Mouse (Mus musculus): ENCODE measurements around the gene Scamp4. TPM values are rescaled to one million over a fixed set of nuclear protein-coding genes. Genes with fewer than 3 reads are reported as not detected.

Gene Scamp4
- polyA plus RNA-seq, 1 experiment, result 61.0 TPM

DNA sequence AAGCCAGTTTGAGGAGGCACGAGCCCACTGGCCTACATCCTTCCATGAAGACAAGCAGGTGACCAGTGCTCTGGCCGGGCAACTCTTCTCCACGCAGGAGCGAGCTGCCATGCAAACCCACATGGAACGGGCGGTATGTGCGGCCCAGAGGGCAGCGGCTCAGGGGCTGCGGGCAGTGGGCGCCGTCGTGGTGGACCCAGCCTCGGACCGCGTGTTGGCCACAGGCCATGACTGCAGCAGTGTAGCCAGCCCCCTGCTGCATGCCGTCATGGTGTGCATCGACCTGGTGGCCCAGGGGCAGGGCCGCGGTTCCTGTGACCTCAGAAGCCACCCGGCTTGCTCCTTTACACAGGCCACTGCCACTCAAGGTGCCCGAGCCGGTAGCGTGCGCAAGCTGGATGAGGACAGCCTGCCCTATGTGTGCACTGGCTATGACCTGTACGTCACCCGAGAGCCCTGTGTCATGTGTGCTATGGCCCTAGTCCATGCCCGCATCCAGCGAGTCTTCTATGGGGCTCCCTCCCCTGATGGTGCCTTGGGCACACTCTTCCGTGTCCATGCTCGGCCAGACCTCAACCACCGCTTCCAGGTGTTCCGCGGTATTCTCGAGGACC lies 4.2 kb downstream of the Scamp4 start:
- no peak for DNase-seq (ENCODE audit: extremely low spot score in 1 of 2, low spot score in 1 of 2)

DNA sequence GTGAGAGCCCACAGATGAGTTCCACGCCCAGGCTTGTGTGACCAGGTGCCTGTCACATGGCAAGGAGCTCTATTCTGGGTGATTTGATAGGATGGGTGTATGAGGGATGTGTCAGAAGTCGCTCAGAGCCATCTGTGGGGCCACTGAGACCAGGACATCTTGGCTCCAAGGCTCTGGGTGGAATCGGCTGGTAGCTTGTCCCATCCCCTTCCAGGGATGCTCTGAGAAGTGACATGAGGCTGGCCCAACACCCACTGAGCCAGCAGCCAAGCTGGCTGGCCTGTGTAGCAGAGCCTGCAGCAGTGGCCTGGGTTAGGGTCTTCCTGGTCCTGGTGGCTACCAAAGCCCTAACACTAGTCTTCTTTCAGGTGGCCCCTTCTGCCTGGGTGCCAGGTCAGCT lies 5.8 kb downstream of the Scamp4 start:
- no peak for DNase-seq (ENCODE audit: extremely low spot score in 1 of 2, low spot score in 1 of 2)

DNA sequence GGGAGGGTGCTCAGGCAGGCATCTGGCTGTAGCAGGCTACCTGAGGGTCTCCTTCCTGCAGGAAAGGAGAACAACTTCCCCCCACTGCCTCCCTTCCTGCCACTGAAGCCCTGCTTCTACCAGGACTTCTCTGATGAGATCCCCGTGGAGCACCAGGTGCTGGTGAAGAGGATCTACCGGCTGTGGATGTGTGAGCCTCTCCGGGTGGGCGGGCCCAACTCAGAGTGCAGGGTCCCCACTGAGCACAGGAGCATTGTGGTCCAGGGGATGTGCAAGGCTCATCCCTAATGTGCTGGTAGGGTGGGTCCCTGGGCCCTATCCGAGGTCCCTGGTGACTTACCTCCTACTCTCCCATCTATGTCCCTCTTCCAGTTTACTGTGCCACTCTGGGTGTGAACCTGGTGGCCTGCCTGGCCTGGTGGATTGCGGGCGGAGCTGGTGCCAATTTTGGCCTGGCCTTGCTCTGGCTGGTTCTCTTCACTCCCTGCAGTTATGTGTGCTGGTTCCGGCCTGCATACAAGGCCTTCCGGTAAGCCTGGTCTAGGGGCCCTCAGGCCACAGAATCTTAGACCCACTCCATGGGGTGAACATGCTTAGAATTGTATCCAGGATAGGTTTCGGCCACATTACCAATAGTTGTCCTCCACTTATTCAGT lies 6.7 kb downstream of the Scamp4 start:
- no peak for DNase-seq (ENCODE audit: extremely low spot score in 1 of 2, low spot score in 1 of 2)

DNA sequence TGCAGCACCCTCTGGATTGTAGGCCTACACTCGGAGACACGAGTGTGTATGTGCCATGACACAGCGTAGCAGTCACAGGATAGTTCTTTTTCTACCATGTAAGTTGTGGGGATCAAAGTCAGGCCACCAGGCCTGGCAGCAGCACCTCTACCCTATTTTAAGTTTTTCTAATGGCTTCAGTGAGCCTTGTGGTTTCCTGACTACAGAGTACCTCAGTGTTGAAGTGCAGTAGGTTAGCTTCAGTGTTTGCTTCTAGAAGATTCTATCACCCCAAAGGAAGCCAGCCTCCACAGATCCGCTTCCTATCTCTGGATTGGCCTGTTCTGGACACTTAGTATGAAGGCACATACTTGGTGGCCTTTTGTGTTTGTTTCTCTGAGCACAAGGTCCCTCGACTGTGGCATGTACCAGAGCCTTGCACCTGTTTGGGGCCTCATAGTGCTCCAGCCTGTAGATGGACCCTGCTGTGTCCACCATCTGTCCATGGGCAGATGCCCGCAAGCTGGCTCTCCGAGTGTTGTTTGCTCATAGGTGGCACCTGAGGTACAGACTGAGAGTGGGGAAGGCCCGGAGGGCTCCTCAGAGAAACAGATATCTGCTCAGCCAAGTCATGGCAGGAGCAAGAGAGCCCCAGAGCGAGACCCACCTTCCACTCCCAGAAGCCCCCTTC lies 7.6 kb downstream of the Scamp4 start:
- no peak for DNase-seq (ENCODE audit: extremely low spot score in 1 of 2, low spot score in 1 of 2)

DNA sequence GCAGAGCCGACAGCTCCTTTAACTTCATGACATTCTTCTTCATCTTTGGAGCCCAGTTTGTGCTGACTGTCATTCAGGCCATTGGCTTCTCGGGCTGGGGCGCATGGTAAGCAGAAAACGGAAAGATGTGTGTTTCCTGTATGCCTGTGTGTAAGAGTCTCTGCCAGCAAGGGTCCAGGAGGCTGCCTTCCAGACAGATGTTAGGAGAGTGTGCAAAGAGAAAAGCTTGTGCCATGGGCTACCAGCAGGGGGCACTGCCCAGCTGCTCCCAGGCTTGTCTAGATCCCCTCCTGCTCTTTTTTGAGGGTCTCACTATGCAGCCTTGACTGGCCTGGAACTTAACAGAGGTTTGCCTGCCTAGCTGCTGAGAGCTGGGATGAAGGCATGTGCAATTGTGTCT lies 8.4 kb downstream of the Scamp4 start:
- DNase-seq (ENCODE audit: extremely low spot score in 1 of 2, low spot score in 1 of 2), result peak in 1 of 2 experiments; percentile 58

DNA sequence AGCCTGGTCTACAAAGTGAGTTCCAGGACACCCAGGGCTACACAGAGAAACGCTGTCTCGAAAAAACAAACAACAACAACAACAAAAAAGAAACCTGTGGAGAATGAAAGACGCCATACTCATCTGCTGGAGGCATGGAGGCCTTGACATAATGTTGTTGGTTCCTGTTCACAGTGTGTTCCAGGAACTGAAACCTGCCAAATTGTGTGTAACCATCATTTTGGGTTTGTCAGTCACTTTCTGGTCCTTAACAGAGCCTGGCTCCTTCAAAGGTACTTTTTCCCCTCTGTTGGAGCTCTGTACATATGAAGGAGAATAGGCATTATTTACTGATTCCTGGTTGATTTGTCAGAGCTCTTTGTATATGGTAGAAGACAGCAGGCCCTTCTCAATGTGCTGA lies 9.2 kb downstream of the Scamp4 start:
- no peak for DNase-seq (ENCODE audit: extremely low spot score in 1 of 2, low spot score in 1 of 2)

DNA sequence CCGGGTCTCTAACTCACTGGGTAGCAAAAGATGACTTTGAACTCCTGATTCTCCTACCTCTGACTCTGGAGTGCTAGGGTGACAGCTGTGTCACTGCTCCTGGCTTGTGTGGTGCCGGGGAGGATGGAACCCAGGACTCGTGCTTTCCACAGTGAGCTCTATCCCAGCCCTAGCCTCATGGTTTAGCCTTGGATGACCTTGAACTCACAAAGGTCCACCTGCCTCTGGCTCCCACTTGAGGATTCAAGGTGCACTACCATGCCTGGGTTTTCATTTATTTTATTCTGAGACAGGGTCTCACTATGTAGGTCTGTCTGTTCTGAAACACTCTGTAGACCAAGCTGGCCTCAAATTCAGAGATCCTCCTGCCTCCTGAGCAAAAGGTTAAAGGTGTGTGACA lies 11.1 kb downstream of the Scamp4 start:
- DNase-seq (ENCODE audit: extremely low spot score in 1 of 2, low spot score in 1 of 2), result no peak

DNA sequence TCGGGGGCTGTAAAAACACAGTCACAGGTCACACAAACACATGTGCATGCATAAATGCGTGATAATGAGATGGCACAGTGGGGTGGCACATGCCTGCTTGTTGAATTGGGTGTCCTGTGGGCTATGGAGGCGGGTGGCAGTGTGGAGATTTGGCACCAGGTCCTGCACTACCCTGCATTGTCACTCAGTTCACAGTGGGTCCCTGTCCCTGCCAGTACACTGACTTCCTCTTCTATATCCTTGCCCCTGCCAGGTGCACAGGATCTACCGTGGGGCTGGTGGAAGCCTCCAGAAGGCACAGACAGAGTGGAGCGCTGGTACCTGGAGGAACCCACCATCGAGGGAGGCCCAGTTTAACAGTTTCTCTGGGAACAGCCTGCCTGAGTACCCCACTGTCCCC lies 11.7 kb downstream of the Scamp4 start:
- DNase-seq (ENCODE audit: extremely low spot score in 1 of 2, low spot score in 1 of 2), result no peak

DNA sequence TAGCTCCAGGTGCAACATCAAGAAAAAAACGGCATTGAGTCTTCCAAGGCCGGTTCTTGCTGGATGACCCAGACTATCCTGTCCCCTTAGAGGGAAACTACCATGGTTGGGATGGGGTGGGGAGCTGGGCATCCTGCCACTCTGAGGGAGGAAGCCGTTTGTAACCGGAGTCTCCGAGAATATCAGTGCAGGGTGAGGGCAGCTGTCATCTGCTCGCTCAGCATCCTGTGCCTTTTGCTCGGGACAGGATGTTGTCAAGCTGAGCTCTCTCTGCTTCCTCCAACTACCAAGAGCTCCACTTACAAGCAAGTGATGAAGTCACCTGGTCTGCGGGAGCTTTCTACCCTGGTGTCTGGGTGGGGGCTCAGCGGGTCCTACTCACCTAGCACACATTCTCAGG lies 15.5 kb downstream of the Scamp4 start:
- no peak for DNase-seq (ENCODE audit: extremely low spot score in 1 of 2, low spot score in 1 of 2)

DNA sequence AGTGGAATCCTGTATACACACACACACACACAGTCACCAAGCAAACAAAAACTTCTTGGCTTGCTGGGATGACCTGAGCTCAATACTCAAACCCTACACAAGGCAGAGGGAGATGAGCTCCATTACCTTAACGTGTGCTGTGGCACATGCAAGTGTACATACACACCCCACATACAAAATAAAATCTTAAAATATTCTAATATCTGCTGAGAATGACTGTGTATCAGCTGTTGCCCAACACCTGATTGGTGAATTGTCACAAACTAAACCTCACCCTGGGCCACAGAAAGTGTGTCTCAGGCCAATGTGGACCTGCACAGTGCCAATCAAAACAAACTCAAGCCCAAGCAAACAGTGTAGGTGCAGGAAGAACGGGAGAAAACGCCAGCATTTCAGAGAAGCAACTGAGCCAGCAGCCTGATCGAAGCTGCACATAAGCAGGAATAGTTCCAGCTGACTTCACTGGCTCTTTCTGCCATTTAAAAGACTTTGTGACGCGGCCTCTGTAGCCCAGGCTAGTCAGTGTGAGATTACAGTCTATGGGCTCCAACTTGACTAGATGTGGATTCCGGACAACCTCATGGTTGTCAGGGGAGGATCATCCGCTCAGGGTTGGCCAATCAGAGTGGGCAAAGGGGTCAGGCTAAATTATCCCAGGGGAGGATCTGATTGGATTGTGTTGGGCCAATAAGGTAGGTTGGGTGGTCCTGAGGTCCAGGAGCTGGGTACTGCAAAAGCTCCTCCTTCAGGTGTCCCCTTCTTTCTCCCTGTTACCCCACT lies 17.0 kb downstream of the Scamp4 start:
- DNase-seq (ENCODE audit: extremely low spot score in 1 of 2, low spot score in 1 of 2), result no peak

DNA sequence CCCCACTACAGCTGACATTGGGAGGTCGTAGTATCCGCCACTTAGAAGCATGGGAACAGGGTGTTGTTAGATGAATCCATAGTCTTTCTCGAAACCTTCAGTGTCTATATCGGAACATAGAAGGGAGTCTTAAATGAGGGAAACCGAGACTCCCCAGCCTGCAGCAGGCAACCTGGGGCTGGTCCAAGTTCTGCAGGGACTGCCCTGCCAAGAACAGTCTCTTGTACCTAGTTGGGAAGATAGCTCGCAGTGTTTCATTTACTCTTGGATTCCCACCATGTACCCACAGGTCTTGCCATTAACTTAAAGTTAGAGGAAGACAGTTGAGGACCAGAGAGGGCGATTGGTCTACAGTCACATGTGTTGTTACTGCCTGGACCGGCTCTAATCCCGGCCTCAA lies 17.7 kb downstream of the Scamp4 start:
- DNase-seq (ENCODE audit: extremely low spot score in 1 of 2, low spot score in 1 of 2), result no peak

DNA sequence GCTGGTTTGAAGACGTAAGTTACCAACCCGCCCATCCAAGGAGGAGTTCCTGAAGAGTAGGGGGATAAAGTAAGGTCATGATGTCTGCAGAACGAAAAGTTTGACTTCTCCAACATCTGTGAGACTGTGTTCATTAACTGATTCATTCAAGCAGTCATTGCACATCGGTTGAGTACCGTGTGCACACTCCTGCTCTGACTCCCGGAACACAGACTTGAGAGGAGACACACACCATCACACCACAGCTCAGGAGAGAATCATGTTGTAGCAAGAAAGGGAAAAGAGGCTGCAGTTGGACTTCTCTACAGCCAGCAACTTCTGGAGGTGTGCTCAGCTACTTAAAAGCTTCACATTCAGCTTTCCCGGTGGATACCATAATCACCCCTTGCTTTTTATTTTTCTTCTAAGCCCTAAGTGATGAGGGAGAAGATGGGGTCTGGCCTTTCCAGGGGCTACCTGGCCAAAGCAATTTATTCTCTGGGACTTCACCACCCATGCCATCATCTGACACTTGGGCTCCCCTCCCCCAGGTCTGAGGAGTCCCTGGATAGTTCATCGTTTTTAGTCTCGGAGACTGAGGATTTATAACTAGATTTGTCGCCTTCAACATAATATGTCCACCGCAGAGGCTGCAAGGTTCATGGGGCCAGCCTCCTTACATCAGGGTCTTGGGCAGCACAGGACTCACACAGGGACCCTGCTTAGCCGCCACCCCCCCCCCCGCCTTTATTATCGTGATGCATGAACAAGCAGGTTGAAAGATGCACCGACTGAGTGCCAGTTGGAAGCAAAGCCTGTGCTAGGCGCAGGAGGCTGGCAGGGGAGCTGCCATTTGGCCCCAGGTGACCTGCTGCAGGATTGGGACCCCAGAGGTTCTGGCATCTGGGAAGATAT lies 18.4 kb downstream of the Scamp4 start:
- no peak for DNase-seq (ENCODE audit: extremely low spot score in 1 of 2, low spot score in 1 of 2)

DNA sequence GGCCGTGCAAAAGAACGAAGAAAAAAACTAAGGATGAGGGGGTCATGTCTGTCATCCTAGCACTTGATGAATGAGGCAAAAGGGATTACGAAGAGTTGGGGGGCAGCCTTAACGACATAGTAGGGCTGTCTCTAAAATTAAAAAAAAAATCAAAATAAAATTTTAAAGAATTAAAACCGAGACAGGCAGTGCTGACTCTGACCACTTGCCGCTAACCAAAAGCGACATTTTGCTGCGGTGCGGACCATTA lies 18.9 kb downstream of the Scamp4 start:
- peak in 1 of 2 experiments; percentile 30 for DNase-seq (ENCODE audit: extremely low spot score in 1 of 2, low spot score in 1 of 2)

DNA sequence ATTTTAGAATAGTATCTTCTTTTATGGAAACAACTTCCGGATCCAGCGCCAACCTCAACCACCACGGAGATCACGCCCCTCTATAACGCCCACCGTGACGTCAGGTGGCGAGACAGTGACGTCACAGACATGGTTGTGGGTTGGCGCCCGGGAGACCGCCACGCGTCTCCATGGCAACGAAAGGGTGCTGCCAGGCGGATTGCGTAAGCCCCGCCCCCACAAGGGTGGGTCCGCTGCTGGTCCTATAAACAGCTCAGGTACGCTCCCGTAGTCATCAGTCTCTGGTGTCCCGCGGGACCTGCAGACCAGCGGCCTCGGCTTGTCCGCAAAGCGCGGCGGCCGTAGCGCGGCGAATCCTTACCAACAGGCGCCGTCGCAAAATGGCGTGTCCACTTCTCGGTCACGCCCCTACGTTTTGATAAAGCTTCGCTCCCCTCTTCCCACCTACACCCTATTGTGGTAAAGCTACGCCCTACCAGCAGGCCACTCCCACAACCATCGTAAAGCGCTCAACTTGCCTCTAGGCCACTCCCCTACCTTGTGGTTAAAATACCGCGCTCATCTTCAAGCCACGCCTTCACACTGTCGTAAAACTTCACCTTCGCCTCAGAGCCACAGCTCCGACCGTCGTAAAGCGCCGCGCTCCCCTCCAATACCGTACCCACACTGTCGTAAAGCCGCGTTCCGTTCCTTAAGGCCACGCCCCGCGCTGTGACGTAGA lies 19.4 kb downstream of the Scamp4 start:
- peak; percentile 99 to 100 for DNase-seq (ENCODE audit: extremely low spot score in 1 of 2, low spot score in 1 of 2)

DNA sequence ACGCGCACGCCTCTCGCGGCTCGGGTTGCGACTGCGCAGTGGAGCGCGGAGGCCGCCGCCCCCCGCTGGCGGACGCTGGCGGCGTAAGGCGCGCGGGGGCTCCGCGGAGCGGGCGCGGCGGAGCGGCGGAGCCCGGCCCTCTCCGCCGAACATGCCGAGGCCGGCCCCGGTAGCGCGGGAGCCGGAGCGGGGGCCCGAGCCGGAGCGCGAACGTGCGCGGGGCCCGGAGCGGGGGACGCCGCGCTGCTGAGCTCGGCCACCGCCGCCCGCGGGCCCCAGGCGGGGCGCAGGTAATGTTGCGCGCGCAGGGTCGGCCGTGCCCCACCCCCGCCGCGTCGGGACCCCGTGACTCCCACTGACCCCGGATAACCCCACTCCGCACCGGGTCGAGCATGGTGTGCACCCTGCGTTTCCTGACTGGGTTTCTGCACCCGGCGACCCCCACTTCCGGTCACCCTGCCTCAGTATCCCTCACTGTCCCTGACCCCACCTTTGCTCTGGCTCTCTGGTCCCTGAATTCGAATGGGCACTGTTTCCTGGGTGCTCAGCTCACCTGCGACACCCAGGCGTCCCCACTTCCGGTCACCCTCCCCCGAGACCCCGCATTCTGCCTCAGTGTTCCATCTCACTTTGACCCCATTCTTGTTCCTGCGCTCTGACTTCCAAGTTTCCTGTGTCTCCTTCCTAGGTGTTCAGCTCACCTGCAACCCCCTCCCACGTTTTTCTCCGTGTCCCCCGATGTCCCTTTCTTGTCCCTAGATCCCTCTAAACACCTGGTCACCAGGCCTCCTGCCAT lies 20.2 kb downstream of the Scamp4 start, which contains the start of gene Csnk1g2:
Gene Csnk1g2, plus strand, starts transcription at position 178 of the 796 bp plus-strand sequence.
- DNase-seq (ENCODE audit: extremely low spot score in 1 of 2, low spot score in 1 of 2), result peak; percentile 44 to 45

DNA sequence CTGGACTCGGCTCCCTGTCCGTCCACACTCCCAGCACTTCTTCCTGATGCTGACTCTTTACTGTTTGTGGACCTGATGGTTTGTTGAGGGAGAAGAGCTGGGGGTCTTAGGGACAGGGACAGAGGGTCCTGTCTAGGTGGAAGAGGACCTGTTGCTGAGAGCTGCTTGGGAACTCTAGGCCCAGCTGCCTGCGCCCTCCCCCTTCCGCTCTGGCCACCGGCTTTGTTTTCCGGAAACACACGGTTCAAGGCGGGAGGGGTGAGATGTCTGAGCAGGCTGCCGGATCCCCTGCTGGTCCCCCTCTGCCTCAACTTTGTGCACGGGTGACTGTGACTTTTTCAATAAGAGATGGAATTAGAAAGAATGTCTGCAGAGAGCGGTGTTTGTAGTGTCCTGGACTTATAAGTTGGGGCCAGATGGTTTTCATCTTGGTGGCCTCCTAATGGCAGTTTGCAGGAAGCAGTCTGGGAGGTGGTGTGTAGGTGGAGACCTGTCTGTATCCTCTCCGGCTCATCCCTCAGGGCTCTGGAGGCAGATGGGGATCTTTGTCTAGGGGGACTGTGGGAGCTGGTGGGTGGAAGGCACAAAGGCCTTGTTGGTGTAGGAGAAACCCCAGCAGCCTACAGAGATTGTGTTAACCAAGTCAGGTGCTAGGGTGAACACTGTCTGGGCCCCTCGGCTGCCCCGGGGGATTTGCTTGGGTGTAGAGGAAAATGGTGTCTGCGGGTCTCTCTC lies 21.0 kb downstream of the Scamp4 start:
- DNase-seq (ENCODE audit: extremely low spot score in 1 of 2, low spot score in 1 of 2), result peak in 1 of 2 experiments; percentile 53

DNA sequence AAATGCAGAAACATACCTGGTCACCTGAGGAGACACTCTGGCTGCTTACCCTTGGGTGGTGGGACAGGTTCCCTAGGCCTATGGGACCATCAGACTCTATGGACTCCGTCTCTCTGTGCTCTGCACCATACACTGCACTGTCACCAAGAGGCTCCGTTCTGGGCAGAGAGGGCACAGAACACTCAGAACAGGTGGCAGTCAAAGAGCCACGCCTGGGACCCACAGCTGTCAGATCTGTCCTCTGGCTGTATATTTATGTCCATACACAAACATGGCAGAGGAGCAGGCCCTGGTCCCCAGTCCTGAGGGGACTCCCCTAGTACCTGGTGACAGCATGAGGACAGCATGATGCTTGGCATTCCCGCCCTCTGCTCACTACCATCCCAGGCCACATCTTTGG lies 23.1 kb downstream of the Scamp4 start:
- DNase-seq (ENCODE audit: extremely low spot score in 1 of 2, low spot score in 1 of 2), result no peak

DNA sequence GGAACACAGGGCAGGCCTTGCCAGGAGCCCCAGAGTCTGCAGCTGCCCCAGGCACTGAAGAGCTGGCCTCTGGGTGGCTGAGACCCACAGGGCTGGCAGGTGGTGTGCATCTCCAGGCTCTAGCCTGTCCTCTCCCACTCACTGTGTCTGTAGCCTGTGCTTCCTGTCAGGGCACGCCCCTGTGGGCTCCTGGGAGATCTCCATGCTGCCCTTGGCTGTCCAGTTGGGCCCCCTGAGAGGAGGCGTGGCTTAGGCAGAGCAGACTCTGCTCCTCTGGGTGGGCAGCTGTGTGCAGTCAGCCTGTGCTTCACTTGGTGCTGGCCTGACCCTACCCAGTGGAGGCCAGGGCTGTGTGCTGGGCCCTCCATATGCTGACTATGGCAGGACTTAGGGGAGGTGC lies 25.0 kb downstream of the Scamp4 start:
- no peak for DNase-seq (ENCODE audit: extremely low spot score in 1 of 2, low spot score in 1 of 2)
